Mouse (Mus musculus) heart, embryonic 15.5 days (tissue): ENCODE measurements around the gene Mdm4. TPM values are rescaled to one million over a fixed set of nuclear protein-coding genes. Genes with fewer than 3 reads are reported as not detected.

ENCODE experiments used
- ATAC-seq: fragments of 200-750 bp; cut with Nextera tagmentation; replicated peaks from 2 replicates; pipeline ENCODE4 v1.8.0; 2017; ENCODE audit warnings: low read depth, moderate TSS enrichment; ENCODE audit not compliant: insufficient number of reproducible peaks, insufficient read depth, low FRiP score
- H3K27ac ChIP-seq: fragments of 300-500 bp; sonication (generic); 2 replicates; pipeline ENCODE4 v1.5.1; 2015; ENCODE audit warnings: mild to moderate bottlenecking, inconsistent platforms
- H3K27me3 ChIP-seq: fragments of 300-500 bp; sonication (generic); 2 replicates; pipeline ENCODE4 v1.6.1; 2015; ENCODE audit warnings: inconsistent platforms
- H3K36me3 ChIP-seq: fragments of 300-500 bp; sonication (generic); 2 replicates; pipeline ENCODE4 v1.6.1; 2015; ENCODE audit warnings: mild to moderate bottlenecking, inconsistent platforms
- H3K4me1 ChIP-seq: fragments of 300-500 bp; sonication (generic); replicated peaks from 2 replicates; pipeline ENCODE4 v1.6.1; 2015; ENCODE audit warnings: inconsistent platforms
- H3K4me2 ChIP-seq: fragments of 300-500 bp; sonication (generic); 2 replicates; pipeline ENCODE4 v1.6.1; 2015; ENCODE audit warnings: inconsistent platforms, mild to moderate bottlenecking, moderate library complexity
- H3K4me3 ChIP-seq: fragments of 300-500 bp; sonication (generic); 2 replicates; pipeline ENCODE4 v1.5.1; 2015; ENCODE audit warnings: mild to moderate bottlenecking, inconsistent platforms
- H3K9ac ChIP-seq: fragments of 300-500 bp; sonication (generic); 2 replicates; pipeline ENCODE4 v1.6.1; 2015; ENCODE audit warnings: mild to moderate bottlenecking, inconsistent platforms
- H3K9me3 ChIP-seq: fragments of 300-500 bp; sonication (generic); replicated peaks from 2 replicates; pipeline ENCODE4 v1.6.1; 2016; ENCODE audit warnings: inconsistent platforms
- WGBS: fragments of 180-500 bp; shearing (Covaris S2); methylation state at CpG from one replicate; pipeline ENCODE4 v1.1.7; 2015; ENCODE audit warnings: mixed read lengths; 5-methylcytosine and 5-hydroxymethylcytosine counted together
- polyA plus RNA-seq: library from polyadenylated mRNA; unstranded; fragments of >200 nt; fragmentation: Nextera tagmentation; extraction: Ambion mirVana; gene quantifications from 2 replicates; pipeline ENCODE4 v1.2.1, GENCODE M21; 2015

Mdm4 gene
- 22.2 and 27.3 TPM in 2 replicates for polyA plus RNA-seq

DNA sequence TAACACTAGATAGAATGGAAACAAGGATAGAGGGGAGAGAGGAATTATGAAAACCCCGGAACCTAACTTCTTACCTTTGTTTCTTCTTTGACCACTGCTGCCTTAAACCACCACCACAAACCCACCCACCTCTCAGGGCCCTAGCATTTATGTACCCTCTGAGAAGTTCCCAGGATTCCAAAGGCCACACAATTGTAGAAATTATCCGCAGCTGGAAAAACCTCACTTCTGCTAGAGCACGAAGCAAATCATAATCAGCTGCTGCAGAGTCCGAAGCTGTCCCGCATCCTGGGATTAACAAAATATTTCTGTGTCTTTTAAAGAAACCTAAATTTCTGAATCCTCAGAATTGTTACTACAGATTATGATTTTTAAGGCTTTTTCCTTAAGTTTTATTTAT, at the start of gene Mdm4:
Mdm4 (minus strand) TSS at position 101 of the 400 bp plus-strand sequence.
- Histone ChIP-seq H3K27ac (no peak within 1 kb of the TSS), H3K9ac (no peak within 1 kb of the TSS), H3K4me1 (peaks cover 10% of the 10 kb centered on the region), H3K4me3 (no peak within 1 kb of the TSS), H3K36me3 (no peaks in the 10 kb centered on the region), H3K4me2 (no peak within 1 kb of the TSS), H3K9me3 (no peaks in the 10 kb centered on the region), H3K27me3 (no peaks in the 10 kb centered on the region)
- ATAC-seq, result no peak
- 90% methylated on average over 5 of the region's 5 CpGs for WGBS

DNA sequence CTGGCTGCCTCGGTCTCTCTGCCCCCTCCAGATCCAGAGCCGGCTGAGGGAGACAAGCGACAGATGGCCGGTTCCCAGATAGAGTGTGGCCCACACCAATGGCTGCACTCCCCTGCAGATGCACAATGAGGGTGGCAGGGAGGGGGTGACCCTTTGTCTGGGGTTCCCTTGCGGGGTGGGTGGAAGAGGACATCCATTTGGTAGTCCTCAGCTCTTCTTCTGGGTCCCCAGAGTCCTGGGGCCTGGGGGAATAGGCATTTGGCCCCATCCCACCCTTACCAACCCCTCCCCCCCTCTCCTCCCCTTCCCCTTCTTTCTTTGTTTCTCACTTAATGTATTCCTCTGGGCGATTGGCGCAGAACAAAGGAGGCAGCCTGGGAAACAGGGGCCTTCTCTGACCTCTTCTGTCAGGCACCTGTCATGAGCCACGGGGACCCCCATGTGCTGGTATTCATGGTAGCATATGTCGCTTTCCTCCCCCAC, 49.8 kb upstream of the Mdm4 start:
- Histone ChIP-seq H3K4me1 (peaks cover 47% of the 10 kb centered on the region), H3K4me2 (no peak overlapping the region), H3K9ac (no peak overlapping the region), H3K36me3 (peaks cover 39% of the 10 kb centered on the region), H3K4me3 (no peak overlapping the region), H3K27ac (no peak overlapping the region), H3K9me3 (no peaks in the 10 kb centered on the region), H3K27me3 (no peaks in the 10 kb centered on the region)
- 58% methylated on average over 9 of the region's 9 CpGs for WGBS
- ATAC-seq, result no peak

- no peak for ATAC-seq
- Histone ChIP-seq H3K9ac (no peak overlapping the region), H3K4me1 (peaks cover 43% of the 10 kb centered on the region), H3K4me2 (no peak overlapping the region), H3K4me3 (no peak overlapping the region), H3K9me3 (no peaks in the 10 kb centered on the region), H3K27me3 (no peaks in the 10 kb centered on the region), H3K27ac (no peak overlapping the region), H3K36me3 (peaks cover 43% of the 10 kb centered on the region)
- WGBS, result 90% methylated on average over 7 of the region's 7 CpGs
These were observed 49.1 kb upstream of the Mdm4 start for GRCm38 (mm10) chr1:133079509-133079908.

GRCm38 (mm10) chr1:133078338-133078727, 48.0 kb upstream of the Mdm4 start:
- Histone ChIP-seq H3K9ac (no peak overlapping the region), H3K27ac (0 out of 2 replicates have a peak overlapping the region, but pooled peaks have one; percentile 36), H3K4me1 (peaks cover 41% of the 10 kb centered on the region), H3K27me3 (no peaks in the 10 kb centered on the region), H3K36me3 (peaks cover 46% of the 10 kb centered on the region), H3K9me3 (no peaks in the 10 kb centered on the region), H3K4me3 (no peak overlapping the region), H3K4me2 (no peak overlapping the region)
- WGBS, result 86% methylated on average over 1 of the region's 1 CpGs
- ATAC-seq, result no peak

- H3K36me3 ChIP-seq, result peaks cover 45% of the 10 kb centered on the region
- H3K9ac ChIP-seq, result no peak overlapping the region; the same call in 1 of the 2 replicates
- no peak overlapping the region for H3K4me3 ChIP-seq
- WGBS, result 49% methylated on average over 12 of the region's 12 CpGs
- H3K4me2 ChIP-seq, result no peak overlapping the region
- H3K27me3 ChIP-seq, result no peaks in the 10 kb centered on the region
- no peak for ATAC-seq
- H3K9me3 ChIP-seq, result no peaks in the 10 kb centered on the region
- H3K4me1 ChIP-seq, result peaks cover 41% of the 10 kb centered on the region
- peak overlapping the region; percentile 80 for H3K27ac ChIP-seq
These were observed 47.4 kb upstream of the Mdm4 start for GRCm38 (mm10) chr1:133077606-133078337.

GRCm38 (mm10) chr1:133076681-133077514, 46.5 kb upstream of the Mdm4 start:
- Histone ChIP-seq H3K36me3 (peaks cover 36% of the 10 kb centered on the region), H3K4me2 (no peak overlapping the region), H3K27ac (peak overlapping the region; percentile 80), H3K4me1 (peaks cover 50% of the 10 kb centered on the region), H3K9ac (peak overlapping the region; percentile 3; the same call in 1 of the 2 replicates), H3K27me3 (no peaks in the 10 kb centered on the region), H3K9me3 (no peaks in the 10 kb centered on the region), H3K4me3 (no peak overlapping the region)
- WGBS, result 37% methylated on average over 20 of the region's 20 CpGs
- ATAC-seq, result peak; percentile 60

- Histone ChIP-seq H3K9me3 (no peaks in the 10 kb centered on the region), H3K4me1 (peaks cover 61% of the 10 kb centered on the region), H3K36me3 (peaks cover 28% of the 10 kb centered on the region), H3K4me3 (no peak overlapping the region), H3K9ac (no peak overlapping the region), H3K27ac (peak overlapping the region; percentile 80), H3K4me2 (no peak overlapping the region), H3K27me3 (no peaks in the 10 kb centered on the region)
- ATAC-seq, result no peak
- WGBS, result 59% methylated on average over 6 of the region's 6 CpGs
These were observed 45.5 kb upstream of the Mdm4 start for GRCm38 (mm10) chr1:133075651-133076400.

DNA sequence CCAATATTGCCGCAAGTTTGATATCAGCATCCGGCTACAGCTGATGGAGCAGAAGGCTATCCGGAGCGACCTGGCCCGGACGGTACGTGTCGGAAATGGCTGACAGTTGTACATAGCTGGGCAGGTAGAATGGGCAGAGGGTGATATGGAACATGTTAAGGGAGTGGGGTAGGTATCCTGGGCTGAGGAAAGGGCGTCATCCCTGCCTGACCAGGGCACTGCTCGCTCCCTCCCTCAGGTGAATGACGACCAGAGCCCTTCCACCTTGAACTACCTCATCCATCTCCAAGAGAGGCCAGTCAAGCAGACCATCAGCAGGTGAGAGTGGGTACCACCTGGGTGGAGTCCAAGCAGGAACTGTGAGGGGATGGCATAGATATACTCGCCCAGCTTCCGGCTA, 44.2 kb upstream of the Mdm4 start:
- Histone ChIP-seq H3K27ac (peak overlapping the region; percentile 91), H3K4me1 (peaks cover 74% of the 10 kb centered on the region), H3K9ac (no peak overlapping the region), H3K4me2 (no peak overlapping the region), H3K9me3 (no peaks in the 10 kb centered on the region), H3K36me3 (peaks cover 21% of the 10 kb centered on the region), H3K4me3 (no peak overlapping the region), H3K27me3 (no peaks in the 10 kb centered on the region)
- no peak for ATAC-seq
- whole genome bisulfite sequencing, result 92% methylated on average over 13 of the region's 13 CpGs

DNA sequence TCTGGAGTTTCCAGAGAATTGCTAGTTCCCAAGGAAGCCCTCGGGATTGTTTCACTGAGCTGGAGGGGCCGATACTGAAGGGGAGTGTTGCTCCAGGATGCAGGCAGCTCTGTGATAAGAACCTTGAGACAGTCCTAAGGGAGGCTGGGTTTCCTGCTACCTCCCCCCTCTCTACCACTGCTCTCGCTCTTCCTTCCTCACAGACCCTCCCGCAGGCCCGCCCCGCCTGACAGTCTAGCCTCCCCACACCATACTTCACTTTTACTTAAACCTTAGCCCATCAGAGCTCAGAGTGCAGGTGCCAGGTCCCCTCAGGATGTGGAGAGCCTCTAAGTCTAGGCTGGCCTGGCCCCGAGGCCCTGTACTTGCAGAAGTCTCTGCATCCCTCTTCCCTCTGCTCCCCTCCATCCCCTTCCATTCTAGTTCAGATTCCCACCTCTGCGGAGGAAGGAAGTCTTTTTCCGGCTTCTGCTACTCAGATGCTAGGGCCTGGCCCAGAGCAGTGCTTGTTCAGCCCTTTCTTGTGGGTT, 43.0 kb upstream of the Mdm4 start:
- ATAC-seq, result peak; percentile 81
- H3K27ac ChIP-seq, result peak overlapping the region; percentile 91
- WGBS, result 40% methylated on average over 9 of the region's 9 CpGs
- no peaks in the 10 kb centered on the region for H3K27me3 ChIP-seq
- H3K9ac ChIP-seq, result no peak overlapping the region
- peaks cover 11% of the 10 kb centered on the region; the same call in 1 of the 2 replicates for H3K36me3 ChIP-seq
- H3K4me3 ChIP-seq, result no peak overlapping the region
- H3K4me2 ChIP-seq, result no peak overlapping the region
- peaks cover 85% of the 10 kb centered on the region for H3K4me1 ChIP-seq
- H3K9me3 ChIP-seq, result no peaks in the 10 kb centered on the region

DNA sequence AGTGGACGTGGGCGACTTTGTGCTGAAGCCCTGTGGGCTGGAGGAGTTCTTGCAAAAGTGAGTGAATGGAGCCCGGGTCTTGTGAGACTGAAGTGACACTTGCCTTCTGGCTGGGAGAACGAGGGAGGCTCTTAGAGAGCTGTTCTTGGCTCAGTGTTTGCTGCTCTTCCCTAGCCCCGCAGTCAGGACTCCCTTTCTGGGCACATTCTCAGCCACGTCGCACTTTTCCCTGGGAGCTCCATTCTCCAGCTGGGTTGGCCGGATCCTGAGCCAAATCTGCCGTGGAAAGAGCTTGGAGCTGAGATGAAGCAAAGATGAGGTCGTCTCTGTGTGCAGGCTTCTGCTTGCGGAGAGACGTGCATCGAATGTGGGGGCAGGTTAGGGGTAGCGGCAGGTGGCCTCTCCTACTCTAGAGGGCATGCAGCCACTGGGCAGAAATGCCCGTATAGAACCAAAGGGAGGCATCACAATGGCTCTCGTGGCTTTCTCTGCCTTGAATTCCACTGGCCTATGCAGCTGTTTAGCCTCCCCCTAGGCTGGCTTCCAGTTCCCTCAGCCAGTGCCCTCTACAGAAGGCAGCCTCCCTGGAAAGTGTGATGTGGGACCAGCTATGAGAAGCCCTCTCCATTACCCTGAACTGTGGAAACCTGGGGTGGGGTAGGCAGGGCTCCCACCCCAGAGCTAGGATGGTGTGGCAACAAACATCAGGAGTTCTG, 41.5 kb upstream of the Mdm4 start:
- Histone ChIP-seq H3K4me2 (no peak overlapping the region; the same call in 1 of the 2 replicates), H3K36me3 (peaks cover 7% of the 10 kb centered on the region; the same call in 1 of the 2 replicates), H3K4me1 (peaks cover 85% of the 10 kb centered on the region), H3K4me3 (no peak overlapping the region), H3K27ac (peak overlapping the region; percentile 91), H3K27me3 (no peaks in the 10 kb centered on the region), H3K9ac (0 out of 2 replicates have a peak overlapping the region, but pooled peaks have one; percentile 25), H3K9me3 (no peaks in the 10 kb centered on the region)
- ATAC-seq, result no peak
- 55% methylated on average over 16 of the region's 16 CpGs for WGBS
